Mouse (Mus musculus): ENCODE measurements around the gene Nup214. TPM values are rescaled to one million over a fixed set of nuclear protein-coding genes. Genes with fewer than 3 reads are reported as not detected.
A peak's percentile ranks its signal among the peaks of the same experiment; 100 is the strongest.

Gene Nup214
- polyA plus RNA-seq, 1 experiment, result 20.4 TPM

GRCm38 (mm10) chr2:32068811-32069607 lies 94.8 kb downstream of the Nup214 start:
- DNase-seq (ENCODE audit: low spot score), result no peak

- no peak for DNase-seq (ENCODE audit: low spot score)
These were observed 96.5 kb downstream of the Nup214 start for GRCm38 (mm10) chr2:32070747-32071146.

GRCm38 (mm10) chr2:32074404-32074803 lies 100.2 kb downstream of the Nup214 start:
- DNase-seq (ENCODE audit: low spot score), result no peak

- DNase-seq (ENCODE audit: low spot score), result no peak
These were observed 101.1 kb downstream of the Nup214 start for GRCm38 (mm10) chr2:32075368-32075767.

- DNase-seq (ENCODE audit: low spot score), result no peak
These were observed 103.5 kb downstream of the Nup214 start for GRCm38 (mm10) chr2:32077744-32078143.

- DNase-seq (ENCODE audit: low spot score), result no peak
These were observed 104.3 kb downstream of the Nup214 start for GRCm38 (mm10) chr2:32078522-32078921.

- no peak for DNase-seq (ENCODE audit: low spot score)
These were observed 105.0 kb downstream of the Nup214 start for GRCm38 (mm10) chr2:32079191-32079725.

GRCm38 (mm10) chr2:32080681-32081080 lies 106.4 kb downstream of the Nup214 start:
- DNase-seq (ENCODE audit: low spot score), result no peak

- no peak for DNase-seq (ENCODE audit: low spot score)
These were observed 107.2 kb downstream of the Nup214 start for GRCm38 (mm10) chr2:32081296-32081929.

GRCm38 (mm10) chr2:32082229-32082628 lies 108.0 kb downstream of the Nup214 start:
- DNase-seq (ENCODE audit: low spot score), result no peak

- DNase-seq (ENCODE audit: low spot score), result peak; percentile 36
These were observed 109.1 kb downstream of the Nup214 start for GRCm38 (mm10) chr2:32083159-32084011.

- DNase-seq (ENCODE audit: low spot score), result no peak
These were observed 110.1 kb downstream of the Nup214 start, which contains the start of gene Fam78a for GRCm38 (mm10) chr2:32084111-32084871. Fam78a (minus strand) TSS chr2:32084857.

- no peak for DNase-seq (ENCODE audit: low spot score)
These were observed 110.6 kb downstream of the Nup214 start for GRCm38 (mm10) chr2:32084872-32085199.

- no peak for DNase-seq (ENCODE audit: low spot score)
These were observed 111.0 kb downstream of the Nup214 start for GRCm38 (mm10) chr2:32085231-32085630.

- no peak for DNase-seq (ENCODE audit: low spot score)
These were observed 113.4 kb downstream of the Nup214 start for GRCm38 (mm10) chr2:32087606-32088005.

GRCm38 (mm10) chr2:32088372-32088981 lies 114.2 kb downstream of the Nup214 start:
- DNase-seq (ENCODE audit: low spot score), result no peak

GRCm38 (mm10) chr2:32089606-32090005 lies 115.4 kb downstream of the Nup214 start:
- no peak for DNase-seq (ENCODE audit: low spot score)

- no peak for DNase-seq (ENCODE audit: low spot score)
These were observed 115.9 kb downstream of the Nup214 start for GRCm38 (mm10) chr2:32090145-32090544.

- DNase-seq (ENCODE audit: low spot score), result no peak
These were observed 117.7 kb downstream of the Nup214 start for GRCm38 (mm10) chr2:32091956-32092355.

- no peak for DNase-seq (ENCODE audit: low spot score)
These were observed 119.9 kb downstream of the Nup214 start for GRCm38 (mm10) chr2:32094001-32094707.
